Mouse (Mus musculus): ENCODE data around the gene Syn3.
A peak's percentile ranks its signal among the peaks of the same experiment; 100 is the strongest.

GRCm38 (mm10) chr10:86298326-86298725 lies 200.4 kb downstream of the Syn3 start:
- TF ChIP-seq CTCF (conservative IDR thresholded peaks at IDR 0.05; ENCODE audit: insufficient read depth, insufficient read length, low read depth, low read length) (no peak), POLR2A (IDR thresholded peaks at IDR 0.05; ENCODE audit: low read depth, low read length) (peak; percentile 12)
